Mouse (Mus musculus) layer of hippocampus, postnatal 14 days (tissue): ENCODE data around the gene Helt. TPM values are rescaled to one million over a fixed set of nuclear protein-coding genes. Genes with fewer than 3 reads are reported as not detected.
A peak's percentile ranks its signal among the peaks of the same experiment; 100 is the strongest.
"Not testable (repeated sequence)": the region's sequence is repeated elsewhere in the genome, so short reads cannot be mapped to it uniquely, and the experiment has no call there.

Experiments
- DNase-seq, 2 experiments: peaks; one replicate each; pipeline ENCODE4 v3.0.0; 2021 to 2022; ENCODE audit warnings: low spot score in 2 of 2, mixed read lengths in 1 of 2
- total RNA-seq, 2 experiments: library from RNA; stranded (reverse); gene quantifications; 2 replicates each; pipeline ENCODE4 v1.2.3; 2021

The Helt gene
- total RNA-seq, 2 experiments from 2014 or later, result not detected

- DNase-seq, result no peak
These were observed 4.4 kb upstream of the Helt start for GRCm38 (mm10) chr8:46298847-46299246.

DNA sequence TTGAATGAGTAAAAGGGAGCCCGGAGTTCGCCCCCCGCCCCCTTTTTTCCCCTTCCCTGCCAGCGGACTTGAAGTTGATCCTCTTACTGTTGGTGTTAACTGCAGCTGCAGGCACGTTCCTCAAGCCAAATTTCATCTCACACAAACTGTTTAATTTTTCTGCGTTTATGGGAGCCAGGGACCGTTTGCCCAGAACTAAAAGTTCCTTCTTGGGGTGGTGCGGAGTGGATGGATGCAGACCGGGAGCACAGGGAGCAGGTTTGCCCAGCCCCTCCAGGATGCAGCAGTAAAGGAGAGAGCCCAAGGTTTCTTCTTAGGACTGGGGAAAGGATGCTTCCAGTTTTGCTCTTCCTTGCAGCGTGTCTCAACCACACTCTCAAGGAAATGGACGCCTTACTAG, 2.1 kb upstream of the Helt start:
- no peak for DNase-seq

GRCm38 (mm10) chr8:46295951-46296350, 1.5 kb upstream of the Helt start:
- DNase-seq, result no peak

DNA sequence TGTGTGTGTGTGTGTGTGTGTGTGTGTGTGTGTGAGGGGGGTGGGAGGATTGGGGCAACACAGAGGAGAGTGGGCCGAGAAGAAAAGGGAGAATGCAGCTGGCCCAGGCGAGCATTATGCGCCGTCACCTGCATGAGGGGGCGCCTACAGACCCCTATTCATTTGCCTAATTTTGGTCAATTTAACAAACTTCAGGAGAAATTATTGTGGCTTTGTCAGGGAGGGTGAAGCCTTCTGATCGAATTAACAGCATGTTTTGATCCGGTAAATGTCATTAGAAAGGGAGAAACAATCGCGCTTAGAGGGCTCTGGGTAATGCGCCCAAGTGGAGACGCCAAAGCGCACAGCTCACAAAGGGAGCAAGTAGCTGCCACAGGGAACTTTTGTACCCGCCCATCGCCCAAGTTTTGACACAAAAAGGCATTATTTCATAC, 647 bp upstream of the Helt start:
- DNase-seq, result no peak

- DNase-seq, result no peak
These were observed 725 bp downstream of the Helt start for GRCm38 (mm10) chr8:46293741-46294151.

DNA sequence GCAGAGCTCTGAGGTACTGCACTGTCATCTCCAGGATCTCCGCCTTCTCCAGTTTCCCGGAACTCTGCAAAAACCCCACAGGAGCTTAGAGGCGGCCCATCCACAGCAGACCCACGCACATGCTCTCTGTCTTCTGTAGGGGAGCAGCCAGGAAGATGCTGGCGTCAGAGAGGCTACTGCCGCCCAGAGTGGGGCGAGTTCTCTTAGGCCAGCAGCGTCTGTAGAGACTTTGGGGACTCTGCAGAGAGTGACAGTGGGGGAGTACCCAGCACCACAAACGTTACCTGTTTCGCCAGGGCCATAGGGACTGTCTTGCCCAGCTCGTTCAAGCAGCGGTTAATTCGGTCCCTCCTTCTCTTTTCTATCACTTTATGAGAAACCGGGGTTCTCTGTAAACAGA, 1.3 kb downstream of the Helt start:
- no peak for DNase-seq

DNA sequence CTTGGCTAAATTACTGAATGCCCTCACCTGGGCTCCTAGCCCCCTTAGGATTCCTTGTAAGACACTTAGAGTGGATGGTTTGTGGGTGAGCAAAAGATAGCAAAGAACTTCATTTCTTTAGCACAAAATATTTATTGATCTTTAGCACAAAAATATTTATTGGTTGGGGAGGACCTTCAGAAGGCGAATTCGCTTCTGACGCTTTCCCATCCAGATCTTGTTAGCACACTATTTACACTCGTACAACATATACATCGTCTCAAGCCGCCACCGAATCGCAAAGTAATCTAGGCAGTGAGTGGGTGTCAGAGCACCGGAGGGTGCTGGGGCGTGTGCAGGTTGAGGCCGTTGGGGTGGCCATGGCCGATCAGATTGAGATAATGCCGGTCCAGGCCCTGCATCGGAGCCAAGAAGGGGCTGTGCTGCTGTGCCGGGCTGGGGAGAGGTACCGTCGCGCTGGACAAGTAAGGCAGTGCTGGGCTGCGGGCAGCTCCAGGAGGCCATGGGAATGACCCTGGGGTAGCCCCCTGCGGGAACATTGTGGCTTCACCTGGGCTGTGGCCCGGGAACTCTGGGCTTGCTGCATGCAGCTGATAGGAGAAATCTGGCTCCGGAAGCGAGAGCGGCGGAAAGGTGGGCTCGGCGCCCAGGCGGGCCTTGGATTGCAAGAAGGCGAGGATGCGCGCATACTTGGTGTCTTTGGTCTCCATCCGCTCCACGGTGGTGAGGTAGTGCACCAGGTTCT, 2.4 kb downstream of the Helt start:
- no peak for DNase-seq

GRCm38 (mm10) chr8:46289274-46289673, 5.2 kb downstream of the Helt start:
- no peak for DNase-seq

GRCm38 (mm10) chr8:46288021-46288420, 6.5 kb downstream of the Helt start:
- no peak for DNase-seq

- no peak for DNase-seq
These were observed 8.5 kb downstream of the Helt start for GRCm38 (mm10) chr8:46285980-46286379.

DNA sequence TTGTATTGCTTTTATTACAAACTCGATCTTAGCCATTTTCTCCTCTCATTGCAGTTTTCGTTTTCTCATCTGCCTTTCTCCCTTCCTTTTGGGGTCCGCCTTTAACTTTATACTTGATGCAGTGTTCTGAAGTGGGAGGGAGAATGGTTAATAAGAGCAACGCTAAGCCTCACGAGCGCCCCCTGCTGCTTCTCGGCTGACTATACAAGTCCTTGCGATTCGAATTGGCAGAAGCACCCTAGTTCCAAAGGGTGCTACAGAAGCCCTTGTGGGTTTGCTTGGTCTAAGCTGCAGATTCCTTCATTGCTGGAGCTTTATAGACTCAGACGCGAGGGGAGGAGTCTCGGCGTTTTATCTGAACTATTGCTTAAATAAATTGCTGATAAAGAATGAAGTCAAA, 12.9 kb downstream of the Helt start:
- peak; percentile 48 to 64 for DNase-seq

DNA sequence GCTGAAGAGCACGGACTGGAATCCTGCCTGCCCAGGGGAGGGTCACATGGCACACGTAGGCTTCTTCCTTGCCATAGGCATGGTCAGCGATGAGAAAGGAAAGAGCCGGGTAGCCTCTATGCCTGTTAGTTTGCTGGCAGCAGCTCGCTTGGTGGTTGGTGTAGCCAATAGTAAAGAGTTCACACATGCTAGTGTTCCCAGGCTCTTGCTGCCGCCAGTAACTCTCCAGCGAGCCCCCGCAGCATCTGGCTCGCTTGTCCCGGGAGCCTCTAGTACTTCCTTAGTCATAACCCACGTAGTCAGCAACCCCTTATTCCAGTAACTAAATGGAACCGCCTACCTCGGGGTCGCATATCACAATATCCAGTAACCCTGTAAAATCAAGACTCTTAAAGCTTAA, 17.5 kb downstream of the Helt start:
- DNase-seq, result no peak

DNA sequence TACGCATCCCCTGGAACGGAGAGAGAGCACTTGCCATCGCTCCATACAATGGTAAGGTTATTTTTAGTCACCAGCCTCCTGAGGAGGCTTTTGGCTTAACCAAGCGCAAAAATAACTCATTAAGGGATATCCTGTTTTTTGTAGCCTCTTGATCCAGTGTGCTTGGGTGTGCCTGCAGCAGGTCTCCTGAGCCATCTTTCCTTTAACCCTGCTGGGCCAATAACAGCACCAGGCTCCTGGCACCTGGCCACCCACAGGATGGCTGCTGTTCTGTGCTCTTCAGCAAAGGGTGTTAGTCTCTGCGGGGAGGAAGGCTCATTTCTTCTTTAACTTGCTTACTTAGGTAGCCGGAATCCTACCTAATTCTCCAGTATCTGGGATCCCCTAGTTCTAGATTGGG, 23.7 kb downstream of the Helt start:
- no peak for DNase-seq

- no peak for DNase-seq
These were observed 24.3 kb downstream of the Helt start for GRCm38 (mm10) chr8:46270147-46270546.

- DNase-seq, result no peak
These were observed 27.7 kb downstream of the Helt start for GRCm38 (mm10) chr8:46266801-46267200.

- DNase-seq, result not testable (repeated sequence)
These were observed 30.3 kb downstream of the Helt start for GRCm38 (mm10) chr8:46264206-46264605.

- no peak for DNase-seq
These were observed 36.4 kb downstream of the Helt start for GRCm38 (mm10) chr8:46257921-46258682.

DNA sequence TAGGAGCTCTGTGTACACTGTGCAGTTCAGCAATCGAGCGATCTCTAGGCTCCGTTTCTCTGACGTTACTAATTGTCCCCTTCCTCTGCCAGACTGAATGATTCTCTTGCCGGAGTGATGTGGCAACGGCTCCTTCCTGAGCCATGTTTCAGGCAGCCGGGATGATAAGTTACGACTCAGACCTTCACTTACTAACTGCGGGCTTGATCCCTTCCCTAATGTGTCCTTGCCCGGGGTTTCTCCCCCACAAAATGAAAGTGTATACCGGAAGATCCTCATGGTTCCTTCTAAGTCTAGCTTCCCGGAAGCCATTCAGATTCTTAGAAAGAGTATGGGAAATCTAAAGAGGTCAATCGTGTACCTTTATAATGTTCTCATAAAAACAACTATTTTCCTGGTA, 42.0 kb downstream of the Helt start:
- no peak for DNase-seq

DNA sequence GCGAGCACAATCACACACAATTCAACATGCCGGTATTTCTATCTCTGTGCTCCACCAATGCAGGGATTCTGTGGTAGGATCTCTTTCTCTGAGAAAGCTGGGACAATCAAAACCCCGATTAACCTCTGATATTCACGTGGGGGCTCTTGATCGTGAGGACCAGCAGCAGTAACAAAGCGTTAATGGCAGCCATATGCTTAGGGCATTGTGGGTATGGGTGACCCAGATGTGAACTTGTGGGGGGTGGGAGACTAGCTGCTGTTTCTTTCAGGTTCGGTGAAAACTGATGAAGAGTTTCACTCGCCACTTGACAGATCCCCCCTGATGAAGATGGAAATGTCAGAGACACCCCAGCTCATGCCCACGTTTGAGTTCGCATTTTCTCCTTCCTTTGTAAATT, 42.9 kb downstream of the Helt start:
- no peak for DNase-seq

DNA sequence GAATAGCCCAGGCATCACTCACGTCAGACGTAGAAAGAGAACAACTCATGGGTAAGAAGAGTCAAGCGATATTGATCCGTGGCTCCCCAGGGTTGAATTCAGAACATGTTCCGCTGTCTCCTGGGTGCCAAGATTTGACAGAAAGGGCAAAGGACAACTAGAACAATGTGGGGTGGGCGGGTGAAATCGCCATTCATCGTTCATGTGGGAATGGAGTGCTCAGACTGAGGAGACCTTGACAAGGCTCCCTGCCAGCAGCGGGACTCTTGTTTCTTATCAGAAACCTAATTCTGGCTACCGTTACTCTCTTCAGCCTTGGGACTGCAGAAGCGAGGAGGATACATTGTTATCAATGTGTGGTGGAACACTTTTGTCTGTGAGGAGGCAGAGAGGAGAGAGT, 48.1 kb downstream of the Helt start:
- no peak for DNase-seq

GRCm38 (mm10) chr8:46242946-46243345, 51.5 kb downstream of the Helt start:
- no peak for DNase-seq
